Mouse (Mus musculus) c-Kit-positive CD71-positive TER-119-positive erythroid progenitor cells, embryonic 14.5 days (primary cell): ENCODE results near the gene Abl1.
A peak's percentile ranks its signal among the peaks of the same experiment; 100 is the strongest.

Experiments
- DNase-seq: peaks from one replicate; pipeline ENCODE4 v3.0.0-alpha.2; 2013; ENCODE audit warnings: low spot score

Gene Abl1

DNA sequence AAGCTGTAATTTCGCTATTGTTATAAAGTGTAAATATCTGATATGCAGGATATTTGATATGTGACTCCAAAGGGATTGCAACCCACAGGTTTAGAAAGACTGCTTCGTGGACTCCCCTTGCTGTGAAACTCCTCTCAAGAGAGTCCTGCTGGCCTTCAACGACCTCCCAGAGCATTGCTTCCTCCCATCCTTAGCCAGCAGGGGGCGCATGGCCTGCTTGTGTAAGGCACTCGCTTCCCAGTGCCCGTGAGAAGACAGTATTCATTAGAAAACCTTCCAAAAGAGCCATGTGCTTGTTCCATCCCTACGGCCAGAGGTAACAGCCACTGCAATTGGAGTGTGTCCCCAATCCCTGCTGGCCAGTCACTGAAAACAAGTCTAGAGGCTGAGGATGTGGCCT is 98.9 kb downstream of the Abl1 start:
- peak; percentile 68 for DNase-seq

DNA sequence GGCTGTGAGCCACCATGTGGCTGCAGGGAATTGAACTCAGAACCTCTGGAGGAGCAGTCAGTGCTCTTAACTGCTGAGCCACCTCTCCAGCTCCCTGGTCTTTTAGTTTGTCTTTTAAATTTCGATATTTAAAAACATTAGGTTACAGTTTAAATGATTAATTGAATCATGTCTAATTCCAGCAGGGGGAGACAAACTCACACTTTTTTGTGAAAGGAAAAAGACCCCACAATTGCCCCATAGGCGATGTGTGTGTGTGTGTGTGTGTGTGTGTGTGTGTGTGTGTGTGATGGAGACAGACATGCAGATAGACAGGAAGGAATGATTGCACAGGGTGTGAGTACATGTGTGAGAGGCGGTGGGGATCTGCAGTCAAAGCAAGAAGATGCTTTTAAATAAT is 100.1 kb downstream of the Abl1 start:
- DNase-seq: no peak

- DNase-seq: no peak
These were observed 101.0 kb downstream of the Abl1 start for GRCm38 (mm10) chr2:31789215-31789614.

DNA sequence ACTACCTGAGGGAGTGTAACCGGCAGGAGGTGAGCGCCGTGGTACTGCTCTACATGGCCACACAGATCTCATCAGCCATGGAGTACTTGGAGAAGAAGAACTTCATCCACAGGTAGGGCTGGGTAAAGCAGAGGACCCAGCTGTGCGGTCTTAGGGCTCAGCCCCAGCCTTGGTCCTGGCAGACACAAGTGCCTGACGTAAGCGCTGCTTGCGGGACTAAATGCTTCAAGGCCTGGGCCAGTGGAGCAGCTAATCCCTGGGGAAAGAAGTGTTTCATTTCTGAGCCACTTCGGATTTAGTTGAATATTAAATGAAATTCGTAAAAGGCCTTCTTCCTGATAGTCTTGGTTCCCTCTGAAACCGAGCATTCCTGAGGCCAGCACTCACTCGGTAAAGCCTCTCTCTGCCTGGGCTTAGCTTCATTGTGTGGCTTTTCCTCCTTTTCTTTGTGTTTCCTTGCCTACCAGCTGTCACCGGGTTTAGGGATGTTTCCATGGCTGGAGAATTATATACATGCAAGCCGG is 102.6 kb downstream of the Abl1 start:
- no peak for DNase-seq

- no peak for DNase-seq
These were observed 103.1 kb downstream of the Abl1 start for GRCm38 (mm10) chr2:31791260-31791659.

GRCm38 (mm10) chr2:31792611-31793010 is 104.4 kb downstream of the Abl1 start:
- no peak for DNase-seq

- DNase-seq: no peak
These were observed 108.8 kb downstream of the Abl1 start for GRCm38 (mm10) chr2:31796943-31797342.

- DNase-seq: no peak
These were observed 113.2 kb downstream of the Abl1 start for GRCm38 (mm10) chr2:31801416-31801815.

DNA sequence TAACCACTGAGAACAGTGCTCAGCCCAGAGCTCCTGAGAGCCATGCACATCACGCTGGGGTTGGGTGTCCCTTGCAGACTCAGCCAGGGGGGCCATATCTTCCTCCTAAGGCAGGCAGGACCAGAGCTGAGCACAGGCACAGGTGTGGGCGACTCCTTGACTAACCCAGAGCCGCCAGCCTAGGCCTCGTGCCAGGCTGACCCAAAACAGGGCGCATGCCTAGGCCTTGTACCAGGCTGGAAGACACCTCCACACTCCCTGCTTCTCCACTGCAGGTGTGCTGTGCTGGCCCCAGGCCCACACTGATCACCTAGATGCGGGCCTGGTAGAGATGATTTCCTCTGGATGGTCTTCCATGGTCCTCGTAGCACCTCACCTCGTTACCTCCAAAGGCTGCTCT is 114.6 kb downstream of the Abl1 start:
- DNase-seq: no peak

DNA sequence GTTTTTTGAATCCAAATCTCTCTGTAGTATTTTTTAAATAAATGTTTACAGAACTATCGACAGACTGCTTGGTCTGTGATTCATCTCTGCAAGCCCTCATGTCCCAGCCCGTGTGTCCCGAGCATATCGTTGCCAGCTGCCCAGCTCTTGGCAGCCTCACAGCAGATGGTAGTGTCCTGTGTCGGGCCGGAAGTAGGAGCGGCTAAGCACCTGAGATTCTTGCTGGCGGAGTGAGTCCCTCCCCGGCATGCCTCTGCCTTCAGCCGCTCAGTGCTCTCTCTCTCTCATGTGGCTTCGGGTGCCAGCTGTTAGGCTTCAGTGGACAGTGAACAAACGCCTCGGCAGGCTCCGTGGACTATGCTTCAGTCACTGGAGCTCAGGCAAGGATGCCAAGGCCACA is 115.3 kb downstream of the Abl1 start:
- no peak for DNase-seq

- DNase-seq: no peak
These were observed 118.6 kb downstream of the Abl1 start for GRCm38 (mm10) chr2:31806639-31807382.

DNA sequence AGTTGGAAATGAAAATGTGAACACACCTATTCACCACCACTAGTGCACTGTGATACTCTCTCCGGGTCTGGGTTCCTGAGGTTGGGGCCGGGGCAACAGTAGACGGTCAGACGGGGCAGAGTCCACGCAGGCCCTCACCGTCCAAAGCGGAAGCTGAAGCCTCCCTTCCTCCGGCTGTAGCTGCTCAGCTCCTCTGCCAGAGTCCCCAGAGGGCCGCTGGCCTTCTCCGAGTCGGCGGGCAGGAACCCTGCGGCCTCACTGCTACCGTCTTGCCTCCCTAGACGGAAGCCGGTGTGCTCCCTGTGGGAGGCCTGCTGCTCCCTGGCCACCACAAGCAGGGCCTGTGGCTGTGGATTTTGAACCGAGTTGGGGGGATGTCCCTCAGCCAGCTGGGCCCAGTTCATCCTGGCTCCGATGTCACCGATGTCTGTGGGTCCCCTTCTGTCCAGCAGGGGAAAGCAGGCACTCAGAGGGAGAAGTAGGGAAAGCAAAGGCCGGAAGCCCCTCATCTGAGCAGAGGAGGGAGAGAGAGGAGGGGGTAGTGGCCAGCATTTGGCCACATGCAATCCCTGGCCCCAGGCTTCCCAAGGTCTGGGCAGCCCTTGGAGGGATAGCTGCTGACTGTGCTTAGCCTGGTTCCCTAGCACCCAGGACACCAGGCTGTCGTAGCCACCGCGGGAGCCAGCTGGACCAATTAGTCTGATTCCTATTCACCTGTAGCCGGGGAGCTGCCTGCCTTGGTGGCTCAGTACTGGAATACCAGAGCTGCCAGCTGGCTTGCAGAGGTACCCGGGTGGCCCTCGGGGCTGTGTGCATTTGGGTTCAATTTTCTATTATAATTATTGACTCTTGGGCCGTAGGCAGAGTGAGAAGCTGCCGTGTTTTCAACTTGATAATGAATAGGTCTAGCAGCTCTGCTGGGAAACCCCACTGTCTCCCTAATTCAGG is 120.5 kb downstream of the Abl1 start:
- DNase-seq: no peak

DNA sequence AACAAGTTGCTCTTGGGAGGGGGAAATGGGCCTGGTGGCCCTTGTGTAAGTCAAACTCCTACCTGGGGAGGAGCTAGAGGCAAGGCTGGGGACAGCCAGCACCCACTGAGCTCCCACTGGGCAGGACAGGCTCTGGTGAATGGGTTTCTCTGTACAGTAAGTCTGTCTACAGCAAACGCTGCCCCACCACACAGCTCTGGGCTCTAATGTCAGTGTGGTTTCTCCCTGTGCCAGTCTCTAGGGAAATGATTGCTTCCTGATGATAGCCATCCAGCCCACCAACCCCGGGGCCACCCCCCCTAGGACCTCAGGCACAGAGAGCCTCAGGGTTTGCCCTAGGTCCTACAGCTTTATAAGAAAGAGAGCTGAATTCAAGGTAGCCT is 121.2 kb downstream of the Abl1 start:
- DNase-seq: no peak

- no peak for DNase-seq
These were observed 122.3 kb downstream of the Abl1 start, which contains the start of gene Qrfp for GRCm38 (mm10) chr2:31810444-31810843. TSS of gene Qrfp (minus strand) at chr2:31810580.

DNA sequence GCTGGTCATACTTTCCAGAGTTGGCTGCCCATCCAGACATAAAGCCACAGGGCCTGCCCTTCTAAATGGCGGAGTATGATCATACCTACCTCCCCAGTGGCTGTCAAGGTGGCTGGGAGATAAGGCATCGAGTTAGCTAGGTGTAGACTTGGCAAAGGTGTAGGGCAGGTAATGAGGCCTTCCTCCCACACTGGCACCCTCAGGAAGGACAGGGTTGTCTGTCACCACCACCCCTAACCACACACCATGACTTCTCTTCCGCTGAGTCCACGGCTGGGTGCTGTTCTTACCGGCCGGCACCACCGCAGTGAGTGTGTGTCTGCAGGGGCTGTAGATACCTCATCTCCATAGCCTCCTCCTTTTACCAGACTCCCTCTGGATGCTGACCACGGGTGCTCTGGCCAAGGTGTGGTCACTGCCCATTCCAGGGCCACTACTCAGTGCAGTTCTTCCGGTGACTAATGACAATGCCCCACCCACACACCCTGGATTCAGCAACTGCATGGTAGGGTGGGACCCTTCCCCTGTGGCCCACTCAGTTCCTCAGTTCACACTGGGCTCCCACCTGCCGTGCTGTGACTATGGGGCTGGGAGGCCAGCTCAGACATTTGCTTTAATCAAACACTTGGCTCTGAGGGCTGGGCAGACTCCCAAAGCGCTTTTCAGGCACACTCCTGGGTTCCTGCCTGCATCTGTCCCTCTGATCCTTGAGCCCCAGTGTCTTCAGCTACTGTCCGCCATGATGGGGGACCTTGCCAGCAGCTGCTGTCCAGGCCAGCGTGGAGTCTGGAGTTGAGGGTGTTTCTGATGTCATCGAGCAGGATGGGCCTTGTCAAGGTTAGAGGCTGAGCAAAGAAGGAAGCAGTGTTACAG is 123.1 kb downstream of the Abl1 start:
- DNase-seq: no peak

DNA sequence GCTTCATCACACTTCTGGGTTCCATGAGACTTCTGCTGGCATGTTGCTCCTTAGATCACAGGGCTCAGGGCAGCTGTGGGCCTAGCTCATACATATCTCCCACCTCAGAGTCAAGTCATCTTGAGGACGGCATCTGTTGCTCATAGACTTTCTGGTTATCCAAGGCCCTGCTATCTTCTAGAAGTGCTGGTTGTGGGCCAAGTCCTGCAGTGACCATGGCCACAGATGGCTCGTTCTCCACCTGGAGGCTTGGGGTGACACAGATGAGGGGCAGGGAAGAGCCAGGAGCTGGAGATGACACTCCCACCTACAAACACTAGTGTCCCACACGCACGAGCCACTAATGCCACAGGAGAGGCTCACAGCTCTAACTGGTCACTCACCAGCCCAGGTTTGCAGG is 125.5 kb downstream of the Abl1 start:
- DNase-seq: no peak

GRCm38 (mm10) chr2:31814699-31815098 is 126.5 kb downstream of the Abl1 start:
- no peak for DNase-seq

DNA sequence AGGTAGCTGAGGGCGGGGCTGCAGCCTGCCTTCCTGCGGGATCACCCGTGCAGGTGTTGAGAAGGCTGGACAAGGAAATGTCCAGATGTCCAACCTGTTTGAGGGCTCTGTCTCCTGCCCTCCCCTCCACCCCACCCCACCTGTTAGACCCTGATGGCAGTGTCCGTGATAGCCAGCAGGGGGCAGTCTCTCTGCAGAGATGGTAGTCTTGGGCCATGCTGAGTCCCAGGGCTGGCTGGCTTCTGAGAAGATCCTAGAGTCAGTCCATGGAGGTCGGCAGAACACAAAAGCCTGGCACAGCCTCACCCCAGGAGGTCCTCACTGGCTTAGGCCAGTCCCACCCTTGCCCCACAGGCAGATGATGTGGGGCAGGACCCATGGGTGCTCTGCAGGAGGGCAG is 127.2 kb downstream of the Abl1 start:
- DNase-seq: peak; percentile 26

GRCm38 (mm10) chr2:31822524-31823371 is 134.6 kb downstream of the Abl1 start:
- no peak for DNase-seq

DNA sequence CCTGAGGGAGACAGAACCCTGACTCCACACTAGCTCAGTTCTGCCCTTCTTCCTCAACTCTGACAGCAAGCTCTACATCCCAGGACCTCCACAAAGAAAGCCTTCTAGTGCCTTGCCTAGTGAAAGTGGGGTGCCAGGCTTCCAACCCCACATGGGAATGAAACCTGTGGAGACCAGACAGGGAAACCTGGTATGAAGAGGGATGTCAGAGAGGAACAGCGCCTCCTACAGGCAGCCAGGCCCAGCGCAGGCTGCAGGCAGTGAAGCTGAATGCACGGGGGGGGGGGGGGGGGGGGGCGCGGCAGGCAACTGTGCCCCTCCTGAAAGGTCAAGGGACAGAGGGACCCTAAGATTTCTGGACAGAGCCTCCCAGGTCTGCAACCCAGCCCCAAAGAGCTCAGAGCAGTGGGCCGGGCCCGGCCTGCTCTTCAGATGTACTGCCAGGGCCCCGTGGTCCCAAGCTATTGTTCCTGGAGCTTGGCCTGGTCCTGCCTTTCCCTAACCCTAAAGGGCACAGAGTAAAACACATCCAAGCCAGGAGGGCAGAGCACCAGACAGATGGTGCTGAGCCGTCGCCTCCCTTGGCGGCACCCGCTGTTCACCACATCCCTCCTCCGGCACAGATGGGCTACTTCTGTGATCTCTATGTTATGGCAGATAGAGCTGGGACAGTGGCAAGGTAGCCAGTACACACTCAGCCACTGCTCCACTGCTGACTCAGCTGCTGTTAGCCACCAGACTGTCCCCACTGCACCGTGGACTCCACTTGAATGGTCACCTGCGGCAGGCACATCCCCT is 136.0 kb downstream of the Abl1 start:
- DNase-seq: peak; percentile 26
